Mouse (Mus musculus) heart, embryonic 10.5 days (tissue): ENCODE data around the gene Col23a1. TPM values are rescaled to one million over a fixed set of nuclear protein-coding genes. Genes with fewer than 3 reads are reported as not detected.

Experiments
- polyA plus RNA-seq: library from polyadenylated mRNA; unstranded; fragments of >200 nt; fragmentation: Nextera tagmentation; extraction: Ambion mirVana; gene quantifications from 2 replicates; pipeline ENCODE4 v1.2.1, GENCODE M21; 2016

Gene Col23a1
- polyA plus RNA-seq, 1 experiment from 2014 or later, result 10.2 TPM

Other genes starting within 250 kb of the Col23a1 start
- not detected in 2 replicates for gene Olfr1375, start 241.8 kb upstream of the Col23a1 start, polyA plus RNA-seq
- gene Zfp354a, start 230.7 kb upstream of the Col23a1 start, polyA plus RNA-seq, result 6.1 and 7.4 TPM in 2 replicates
- gene Gm12569, start 69.4 kb upstream of the Col23a1 start, polyA plus RNA-seq, result not detected in 2 replicates
- 71.2 and 86.8 TPM in 2 replicates for gene Clk4, start 28.2 kb upstream of the Col23a1 start, polyA plus RNA-seq
- gene BC049762, start 26.9 kb upstream of the Col23a1 start, polyA plus RNA-seq, result 0.36 and 0.47 TPM in 2 replicates